Mouse (Mus musculus) kidney, adult 2 months (tissue): ENCODE data around the gene Rbm24.

Experiments used
- CTCF ChIP-seq: fragments of 200-500 bp; conservative IDR thresholded peaks from 2 replicates; pipeline ENCODE4 v1.5.1; 2011; ENCODE audit warnings: low read depth, mild to moderate bottlenecking, control low read depth, low read length, moderate library complexity, mixed read lengths; ENCODE audit not compliant: insufficient read depth, insufficient read length
- POLR2A ChIP-seq: fragments of 200-500 bp; IDR thresholded peaks from one replicate; pipeline ENCODE4 v1.6.1; 2011; ENCODE audit warnings: low read depth, low read length, control low read depth

- no peak for TF ChIP-seq POLR2A
- TF ChIP-seq CTCF: no peak
Observed at GRCm38 (mm10) chr13:46419648-46420047, 1.4 kb downstream of the Rbm24 start.
